Mouse (Mus musculus): ENCODE measurements around the gene S100a2. TPM values are rescaled to one million over a fixed set of nuclear protein-coding genes. Genes with fewer than 3 reads are reported as not detected.

S100a2 gene
- polyA plus RNA-seq, 2 experiments: not detected

GRCm38 (mm10) chr3:90579433-90579832, 10.6 kb upstream of the S100a2 start:
- Histone ChIP-seq H3K4me2 (ENCODE audit: low read depth) (no peak overlapping the region), H3K9me3 (ENCODE audit: control insufficient read depth, low read length) (no peaks in the 10 kb centered on the region), H3K4me3 (ENCODE audit: insufficient read depth in 1 of 2, low read depth in 2 of 2, low read length in 2 of 2) (no peak overlapping the region), H3K36me3 (replicated peaks; ENCODE audit: control insufficient read depth, insufficient read depth, low read depth) (no peaks in the 10 kb centered on the region), H3K9ac (replicated peaks) (no peak overlapping the region), H3K4me1 (replicated peaks; ENCODE audit: control insufficient read depth in 2 of 2, insufficient read depth in 2 of 2, low read length in 1 of 2) (no peaks in the 10 kb centered on the region), H3K27ac (no peak overlapping the region), H3K27me3 (ENCODE audit: control insufficient read depth, insufficient read depth, low read length) (no peaks in the 10 kb centered on the region)
- TF ChIP-seq CTCF (IDR thresholded peaks at IDR 0.05; ENCODE audit: low read depth) (no peak), EP300 (IDR thresholded peaks at IDR 0.05; ENCODE audit: low read depth) (no peak)
- DNase-seq (ENCODE audit: low read depth in 3 of 3, low spot score in 3 of 3) (no peak), ATAC-seq (ENCODE audit: insufficient read depth) (no peak)
- 65% methylated on average over 7 of the region's 7 CpGs for WGBS (ENCODE audit: insufficient replicate concordance)

DNA sequence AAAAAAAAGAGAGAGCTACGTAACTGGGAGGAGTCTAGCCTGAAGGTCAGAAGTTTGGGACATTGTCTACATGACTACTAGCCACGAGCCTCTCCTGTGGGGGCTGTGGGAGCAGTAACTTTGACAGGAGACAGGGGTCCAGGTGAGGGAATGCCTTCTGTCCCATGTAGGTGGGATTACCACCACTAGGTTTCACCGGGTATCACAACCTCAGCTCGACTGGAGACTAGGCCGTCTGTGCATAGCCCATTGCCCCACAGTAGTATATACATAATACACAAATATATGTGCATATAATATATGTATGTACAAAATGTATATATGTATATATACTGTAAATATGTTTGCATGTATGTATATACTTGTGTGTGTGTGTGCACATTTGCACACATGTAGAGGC, 8.9 kb upstream of the S100a2 start:
- Histone ChIP-seq H3K9ac (replicated peaks) (no peak overlapping the region), H3K36me3 (replicated peaks; ENCODE audit: control insufficient read depth, insufficient read depth, low read depth) (no peaks in the 10 kb centered on the region), H3K4me1 (replicated peaks; ENCODE audit: control insufficient read depth in 2 of 2, insufficient read depth in 2 of 2, low read length in 1 of 2) (no peaks in the 10 kb centered on the region), H3K9me3 (ENCODE audit: control insufficient read depth, low read length) (no peaks in the 10 kb centered on the region), H3K27ac (no peak overlapping the region), H3K27me3 (ENCODE audit: control insufficient read depth, insufficient read depth, low read length) (no peaks in the 10 kb centered on the region), H3K4me3 (ENCODE audit: insufficient read depth in 1 of 2, low read depth in 2 of 2, low read length in 2 of 2) (no peak overlapping the region), H3K4me2 (ENCODE audit: low read depth) (no peak overlapping the region)
- WGBS (ENCODE audit: insufficient replicate concordance): 77% methylated on average over 5 of the region's 5 CpGs
- TF ChIP-seq EP300 (IDR thresholded peaks at IDR 0.05; ENCODE audit: low read depth) (no peak), CTCF (IDR thresholded peaks at IDR 0.05; ENCODE audit: low read depth) (no peak)
- no peak for ATAC-seq (ENCODE audit: insufficient read depth)
- DNase-seq (ENCODE audit: low read depth in 3 of 3, low spot score in 3 of 3): no peak

- no peak for TF ChIP-seq EP300 (IDR thresholded peaks at IDR 0.05; ENCODE audit: low read depth)
- TF ChIP-seq CTCF (IDR thresholded peaks at IDR 0.05; ENCODE audit: low read depth): peak; percentile 51
These were observed 7.9 kb upstream of the S100a2 start for GRCm38 (mm10) chr3:90582156-90582555.

DNA sequence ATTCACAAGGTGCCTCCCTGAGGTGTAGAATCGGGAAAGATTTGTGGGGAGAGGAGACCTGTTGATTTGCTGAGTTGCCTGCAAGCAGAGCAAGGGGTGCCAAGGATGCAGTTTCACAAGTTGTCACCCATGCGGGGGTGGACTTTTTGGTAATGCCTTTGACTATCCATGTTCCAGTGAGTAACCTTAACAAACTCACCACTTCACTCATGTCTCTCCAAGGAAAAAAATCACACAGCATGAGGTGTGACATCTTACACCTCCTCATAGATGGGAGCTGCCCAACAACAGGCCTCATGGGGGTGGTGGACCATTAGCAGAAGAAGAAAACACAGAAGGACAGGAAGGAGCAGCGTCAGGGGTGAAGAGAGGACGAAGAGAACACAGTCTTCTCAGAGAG, 7.5 kb upstream of the S100a2 start:
- ATAC-seq (ENCODE audit: insufficient read depth) (no peak), DNase-seq (ENCODE audit: low read depth in 3 of 3, low spot score in 3 of 3) (no peak)
- Histone ChIP-seq H3K4me1 (replicated peaks; ENCODE audit: control insufficient read depth in 2 of 2, insufficient read depth in 2 of 2, low read length in 1 of 2) (no peaks in the 10 kb centered on the region), H3K4me2 (ENCODE audit: low read depth) (no peak overlapping the region), H3K4me3 (ENCODE audit: insufficient read depth in 1 of 2, low read depth in 2 of 2, low read length in 2 of 2) (no peak overlapping the region), H3K36me3 (replicated peaks; ENCODE audit: control insufficient read depth, insufficient read depth, low read depth) (no peaks in the 10 kb centered on the region), H3K9me3 (ENCODE audit: control insufficient read depth, low read length) (no peaks in the 10 kb centered on the region), H3K27ac (no peak overlapping the region), H3K27me3 (ENCODE audit: control insufficient read depth, insufficient read depth, low read length) (no peaks in the 10 kb centered on the region), H3K9ac (replicated peaks) (no peak overlapping the region)
- TF ChIP-seq CTCF (IDR thresholded peaks at IDR 0.05; ENCODE audit: low read depth) (no peak), EP300 (IDR thresholded peaks at IDR 0.05; ENCODE audit: low read depth) (no peak)
- whole genome bisulfite sequencing (ENCODE audit: insufficient replicate concordance): 61% methylated on average over 4 of the region's 4 CpGs

More at GRCm38 (mm10) chr3:90582156-90582555, 7.9 kb upstream of the S100a2 start:
- no peak overlapping the region for H3K4me3 ChIP-seq (ENCODE audit: insufficient read depth in 1 of 2, low read depth in 2 of 2, low read length in 2 of 2)
- H3K4me1 ChIP-seq (replicated peaks; ENCODE audit: control insufficient read depth in 2 of 2, insufficient read depth in 2 of 2, low read length in 1 of 2): no peaks in the 10 kb centered on the region
- no peak overlapping the region for H3K27ac ChIP-seq
- DNase-seq (ENCODE audit: low read depth in 3 of 3, low spot score in 3 of 3): no peak
- H3K9me3 ChIP-seq (ENCODE audit: control insufficient read depth, low read length): no peaks in the 10 kb centered on the region
- no peaks in the 10 kb centered on the region for H3K27me3 ChIP-seq (ENCODE audit: control insufficient read depth, insufficient read depth, low read length)
- 68% methylated on average over 1 of the region's 1 CpGs for WGBS (ENCODE audit: insufficient replicate concordance)
- H3K9ac ChIP-seq (replicated peaks): no peak overlapping the region
- H3K4me2 ChIP-seq (ENCODE audit: low read depth): no peak overlapping the region
- no peak for ATAC-seq (ENCODE audit: insufficient read depth)
- H3K36me3 ChIP-seq (replicated peaks; ENCODE audit: control insufficient read depth, insufficient read depth, low read depth): no peaks in the 10 kb centered on the region

- Histone ChIP-seq H3K4me2 (ENCODE audit: low read depth) (no peak overlapping the region), H3K27me3 (ENCODE audit: control insufficient read depth, insufficient read depth, low read length) (no peaks in the 10 kb centered on the region), H3K4me3 (ENCODE audit: insufficient read depth in 1 of 2, low read depth in 2 of 2, low read length in 2 of 2) (no peak overlapping the region), H3K9me3 (ENCODE audit: control insufficient read depth, low read length) (no peaks in the 10 kb centered on the region), H3K27ac (no peak overlapping the region), H3K9ac (replicated peaks) (no peak overlapping the region), H3K4me1 (replicated peaks; ENCODE audit: control insufficient read depth in 2 of 2, insufficient read depth in 2 of 2, low read length in 1 of 2) (no peaks in the 10 kb centered on the region; a peak in 1 of 4 replicates), H3K36me3 (replicated peaks; ENCODE audit: control insufficient read depth, insufficient read depth, low read depth) (no peaks in the 10 kb centered on the region)
- 26% methylated on average over 3 of the region's 3 CpGs for WGBS (ENCODE audit: insufficient replicate concordance)
- no peak for TF ChIP-seq CTCF (IDR thresholded peaks at IDR 0.05; ENCODE audit: low read depth)
- no peak for TF ChIP-seq EP300 (IDR thresholded peaks at IDR 0.05; ENCODE audit: low read depth)
- ATAC-seq (ENCODE audit: insufficient read depth): no peak
- DNase-seq (ENCODE audit: low read depth in 3 of 3, low spot score in 3 of 3): no peak
These were observed 6.2 kb upstream of the S100a2 start for GRCm38 (mm10) chr3:90583893-90584292.
